Mouse (Mus musculus): ENCODE measurements at regions not wholly inside any gene's neighbourhood (a gene's known extent, or its start where the extent isn't known, plus 50 kb on each side); places are given as distances from the start of the nearest gene placed in this dataset.
"Not testable (repeated sequence)": the region's sequence is repeated elsewhere in the genome, so short reads cannot be mapped to it uniquely, and the experiment has no call there.

- not testable (repeated sequence) for ATAC-seq (replicated peaks; ENCODE audit: poor library complexity)
These were observed 193.9 kb upstream of the Kcnmb2 start for GRCm38 (mm10) chr3:31708367-31708766.

- no peak for ATAC-seq (replicated peaks; ENCODE audit: poor library complexity)
These were observed 161.0 kb upstream of the Kcnmb2 start for GRCm38 (mm10) chr3:31741289-31741688.

GRCm38 (mm10) chr3:31755881-31756280 lies 146.4 kb upstream of the Kcnmb2 start:
- no peak for ATAC-seq (replicated peaks; ENCODE audit: poor library complexity)

GRCm38 (mm10) chr3:31769193-31769592 lies 133.1 kb upstream of the Kcnmb2 start:
- no peak for ATAC-seq (replicated peaks; ENCODE audit: poor library complexity)

GRCm38 (mm10) chr3:31790342-31790970 lies 111.9 kb upstream of the Kcnmb2 start:
- 0 out of 2 replicates have a peak, but pooled peaks have one; percentile 46 for ATAC-seq (replicated peaks; ENCODE audit: poor library complexity)

- ATAC-seq (replicated peaks; ENCODE audit: poor library complexity), result no peak
These were observed 108.8 kb upstream of the Kcnmb2 start for GRCm38 (mm10) chr3:31793466-31794040.

DNA sequence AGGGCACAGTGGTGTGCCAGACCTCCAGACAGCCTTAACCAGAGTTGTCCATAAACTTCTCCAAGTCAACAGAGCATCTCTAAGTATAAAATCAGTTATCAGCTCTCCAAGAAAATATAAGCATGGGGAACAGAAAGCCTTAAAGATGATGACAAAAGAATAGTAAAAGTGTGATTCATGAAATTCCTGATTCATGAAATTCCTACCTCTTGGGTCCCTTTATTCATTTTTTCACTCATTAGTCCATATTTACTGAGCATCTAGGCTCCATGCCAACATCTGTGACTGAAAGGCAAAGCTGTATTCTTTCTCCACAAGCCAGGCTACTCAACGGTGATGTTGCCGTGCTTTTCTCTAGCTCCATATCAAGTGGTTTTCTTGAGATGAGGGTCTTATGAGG lies 105.7 kb upstream of the Kcnmb2 start:
- no peak for ATAC-seq (replicated peaks; ENCODE audit: poor library complexity)

DNA sequence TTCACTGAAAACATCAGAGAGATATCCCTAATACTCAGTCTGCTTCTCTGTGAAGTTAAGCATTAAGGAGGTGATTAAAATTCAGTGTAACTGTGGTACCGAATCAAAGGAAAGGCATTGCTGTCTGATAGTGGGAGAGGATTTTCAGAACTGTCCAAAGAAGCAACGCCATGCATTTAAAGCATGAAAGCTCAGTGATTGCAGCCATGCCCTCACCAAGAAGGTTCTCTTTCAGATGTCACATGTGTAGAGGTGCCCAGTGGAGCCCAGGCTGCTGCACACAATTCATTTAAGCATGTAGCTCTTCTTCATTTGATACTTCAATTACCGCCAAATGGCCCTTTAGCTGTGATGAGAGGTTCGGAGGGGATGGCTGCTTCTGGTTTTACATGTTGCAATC lies 103.1 kb upstream of the Kcnmb2 start:
- ATAC-seq (replicated peaks; ENCODE audit: poor library complexity), result no peak

- no peak for ATAC-seq (replicated peaks; ENCODE audit: poor library complexity)
These were observed 98.3 kb upstream of the Kcnmb2 start for GRCm38 (mm10) chr3:31804038-31804437.

DNA sequence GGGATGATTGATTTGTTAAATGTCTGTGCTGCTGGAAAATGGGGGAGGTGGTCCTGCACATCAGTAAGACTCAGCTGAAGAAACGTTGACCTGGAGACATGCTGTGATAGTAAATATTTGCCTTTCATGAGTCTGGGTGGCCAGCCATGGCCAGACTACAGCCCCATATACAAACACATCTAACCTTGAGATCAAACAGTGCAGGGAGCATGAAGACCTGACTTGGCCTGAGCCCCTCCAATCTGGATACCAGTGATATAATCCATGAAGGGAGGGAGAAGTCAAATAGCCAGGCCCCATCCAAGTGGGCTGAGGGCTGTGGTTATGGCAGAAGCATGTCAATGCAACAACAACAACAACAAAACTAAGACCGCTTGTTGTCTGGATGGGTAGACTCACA lies 94.6 kb upstream of the Kcnmb2 start:
- no peak for ATAC-seq (replicated peaks; ENCODE audit: poor library complexity)

- ATAC-seq (replicated peaks; ENCODE audit: poor library complexity), result not testable (repeated sequence)
These were observed 93.2 kb upstream of the Kcnmb2 start for GRCm38 (mm10) chr3:31809131-31809530.

DNA sequence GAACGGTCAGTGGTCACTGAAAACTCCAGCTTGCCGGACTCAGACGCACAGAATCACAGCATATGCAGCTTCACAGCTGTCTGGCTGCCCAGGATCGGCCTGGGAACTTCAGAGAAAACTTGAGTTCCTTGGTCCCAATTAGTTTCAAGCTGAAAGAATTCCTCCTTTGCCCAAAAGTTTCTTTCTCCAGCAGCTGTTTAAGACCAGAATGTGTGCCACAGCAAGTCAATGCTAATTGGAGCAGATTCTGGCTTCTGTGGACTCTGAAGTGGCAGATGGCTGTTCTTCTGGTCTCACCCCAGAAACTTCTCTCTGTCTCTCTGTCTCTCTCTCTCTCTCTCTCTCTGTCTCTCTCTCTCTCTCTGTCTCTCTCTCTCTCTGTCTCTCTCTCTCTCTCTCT lies 91.1 kb upstream of the Kcnmb2 start:
- ATAC-seq (replicated peaks; ENCODE audit: poor library complexity), result no peak

- ATAC-seq (replicated peaks; ENCODE audit: poor library complexity), result no peak
These were observed 70.4 kb upstream of the Kcnmb2 start for GRCm38 (mm10) chr3:31831913-31832312.

GRCm38 (mm10) chr3:31841253-31841652 lies 61.1 kb upstream of the Kcnmb2 start:
- ATAC-seq (replicated peaks; ENCODE audit: poor library complexity), result no peak

DNA sequence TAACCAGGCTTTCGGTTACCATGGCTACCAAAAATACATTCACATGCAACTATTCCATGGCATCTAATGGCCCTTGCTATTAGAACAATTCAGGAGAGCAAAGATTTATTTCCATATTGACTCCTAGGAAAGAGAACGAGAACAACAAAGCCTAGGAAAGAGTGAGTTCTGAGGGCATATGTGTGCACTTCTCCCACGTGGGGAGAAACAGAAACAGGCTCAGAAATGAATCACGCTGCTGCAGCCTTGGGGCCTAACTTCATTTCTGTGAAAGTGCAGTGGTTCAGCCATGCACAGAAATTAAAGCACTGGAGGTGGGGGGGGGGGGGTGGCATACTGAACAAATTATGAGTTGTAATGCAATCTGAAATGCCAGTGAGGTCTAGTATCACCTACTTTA lies 55.2 kb upstream of the Kcnmb2 start:
- no peak for ATAC-seq (replicated peaks; ENCODE audit: poor library complexity)

Data from megakaryocyte progenitor cell, adult 5-6 weeks (primary cell).